In genomic region chr8:47787705-47788104, GRCm38 (mm10) we compare ENCODE assay signal across 14 mouse cellular contexts. TPM values are rescaled to one million over a fixed set of nuclear protein-coding genes. Genes with fewer than 3 reads are reported as not detected.
DNase-seq lines count a peak whose midpoint lies in the region; ATAC-seq and TF ChIP-seq lines count a peak whose summit lies in the region.
"Had no signal": no experiment of that assay in that cellular context is flagged by ENCODE, and none has a peak within 500 bp of the region (broad histone marks: within the 10 kb centered on the region; RNA-seq: fewer than 3 reads in every experiment).

No protein-coding gene starts in this region.

- WGBS in hindbrain, embryonic 10.5 days, result 75% methylated on average over 10 of the region's 10 CpGs
- WGBS in hindbrain, embryonic 14.5 days, result 52% methylated on average over 10 of the region's 10 CpGs
- 20% methylated on average over 10 of the region's 10 CpGs for WGBS in heart, embryonic 14.5 days
- 32% methylated on average over 10 of the region's 10 CpGs for WGBS in midbrain, embryonic 16.5 days

- ATAC-seq in hindbrain, embryonic 14.5 days (ENCODE audit: low FRiP score), result no peak
- ATAC-seq in heart, embryonic 14.5 days (ENCODE audit: insufficient number of reproducible peaks, insufficient read depth, low FRiP score, low read depth), result no peak
- no peak for ATAC-seq in midbrain, embryonic 16.5 days

- H3K4me1 ChIP-seq in hindbrain, embryonic 10.5 days (replicated peaks), result peaks cover 4% of the 10 kb centered on the region; the same call in 1 of the 2 replicates
- 0 out of 2 replicates have a peak, but pooled peaks cover 5% of the 10 kb centered on the region for H3K4me1 ChIP-seq in hindbrain, embryonic 14.5 days (replicated peaks; ENCODE audit: control insufficient read depth, insufficient read depth, low read length)
- peaks cover 0 to 4% of the 10 kb centered on the region in 2 experiments; a peak in 3 of 4 replicates for H3K4me1 ChIP-seq in heart, embryonic 14.5 days (ENCODE audit: control insufficient read depth in 2 of 2, insufficient read depth in 2 of 2, low read length in 2 of 2)
- H3K4me1 ChIP-seq in midbrain, embryonic 16.5 days (ENCODE audit: control insufficient read depth, insufficient read depth, low read length), result 0 out of 2 replicates have a peak, but pooled peaks cover 3% of the 10 kb centered on the region

- no peak for DNase-seq in hindbrain, embryonic 10.5 days (ENCODE audit: low spot score)
- DNase-seq in hindbrain, embryonic 14.5 days (ENCODE audit: low spot score), result no peak
- peak; percentile 52 for DNase-seq in brain, embryonic 14.5 days (ENCODE audit: low read depth)
- DNase-seq in spleen, postnatal 14 days (ENCODE audit: low spot score in 2 of 2), result no peak
- no peak for DNase-seq in gastrocnemius, postnatal 14 days
- DNase-seq in cerebellum, postnatal 10 days, result no peak
- DNase-seq: thymus, adult 18-20 months had no signal

- peak overlapping the region; percentile 8; the same call in 1 of the 2 replicates for H3K27ac ChIP-seq in hindbrain, embryonic 10.5 days
- H3K27ac ChIP-seq in hindbrain, embryonic 14.5 days, result no peak overlapping the region
- H3K27ac ChIP-seq in heart, embryonic 14.5 days (replicated peaks in 1 of 2; ENCODE audit: control insufficient read depth in 1 of 2, insufficient read depth in 1 of 2, low read depth in 2 of 2, low read length in 2 of 2), result peak overlapping the region in 1 of 2 experiments; percentile 15; a peak in 2 of 4 replicates
- no peak overlapping the region for H3K27ac ChIP-seq in midbrain, embryonic 16.5 days (ENCODE audit: low read length)

- TF ChIP-seq CTCF in brain, embryonic 14.5 days (IDR thresholded peaks at IDR 0.05; ENCODE audit: borderline replicate concordance, extremely low read depth, insufficient read depth, insufficient read length), result no peak

- H3K4me3 ChIP-seq in hindbrain, embryonic 10.5 days, result no peak overlapping the region
- H3K4me3 ChIP-seq in hindbrain, embryonic 14.5 days (replicated peaks; ENCODE audit: low read length), result no peak overlapping the region
- no peak overlapping the region for H3K4me3 ChIP-seq in heart, embryonic 14.5 days (ENCODE audit: control insufficient read depth in 1 of 2, insufficient read depth in 1 of 2, low read depth in 1 of 2, low read length in 2 of 2)
- H3K4me3 ChIP-seq in midbrain, embryonic 16.5 days (ENCODE audit: low read depth, low read length), result no peak overlapping the region
- H3K4me3 ChIP-seq: erythroblast, embryonic 14.5 days had no signal

- no peak for TF ChIP-seq POLR2A in brain, embryonic 14.5 days (IDR thresholded peaks at IDR 0.05; ENCODE audit: borderline replicate concordance, extremely low read depth, insufficient read depth, insufficient read length, poor library complexity, severe bottlenecking)

- H3K36me3 ChIP-seq in hindbrain, embryonic 10.5 days, result no peaks in the 10 kb centered on the region
- H3K36me3 ChIP-seq in hindbrain, embryonic 14.5 days (replicated peaks; ENCODE audit: control insufficient read depth, insufficient read depth), result no peaks in the 10 kb centered on the region
- H3K36me3 ChIP-seq in heart, embryonic 14.5 days (ENCODE audit: control insufficient read depth, insufficient read depth, low read length), result no peaks in the 10 kb centered on the region
- no peaks in the 10 kb centered on the region for H3K36me3 ChIP-seq in midbrain, embryonic 16.5 days (ENCODE audit: control insufficient read depth, insufficient read depth, low read length)

- intact Hi-C loops in gastrocnemius, postnatal 14 days (cut with DNase I; ENCODE audit: low total_unique reads), result no loop called here

- no peaks in the 10 kb centered on the region for H3K27me3 ChIP-seq in hindbrain, embryonic 10.5 days (ENCODE audit: insufficient read depth, poor library complexity, severe bottlenecking)
- no peaks in the 10 kb centered on the region for H3K27me3 ChIP-seq in hindbrain, embryonic 14.5 days (ENCODE audit: control insufficient read depth, insufficient read depth, low read length)
- no peaks in the 10 kb centered on the region for H3K27me3 ChIP-seq in heart, embryonic 14.5 days (ENCODE audit: control insufficient read depth, insufficient read depth, low read length)
- no peaks in the 10 kb centered on the region for H3K27me3 ChIP-seq in midbrain, embryonic 16.5 days (ENCODE audit: control insufficient read depth, insufficient read depth, low read depth, low read length)

- H3K9me3 ChIP-seq in hindbrain, embryonic 10.5 days, result no peaks in the 10 kb centered on the region
- H3K9me3 ChIP-seq in hindbrain, embryonic 14.5 days (ENCODE audit: control insufficient read depth, low read length), result no peaks in the 10 kb centered on the region
- no peaks in the 10 kb centered on the region for H3K9me3 ChIP-seq in heart, embryonic 14.5 days (ENCODE audit: control insufficient read depth, low read length)
- H3K9me3 ChIP-seq in midbrain, embryonic 16.5 days (replicated peaks; ENCODE audit: control insufficient read depth, low read length, poor library complexity, severe bottlenecking), result no peaks in the 10 kb centered on the region

- no peak overlapping the region for H3K4me2 ChIP-seq in hindbrain, embryonic 14.5 days (replicated peaks)
- H3K4me2 ChIP-seq in heart, embryonic 14.5 days (ENCODE audit: low read length), result peak overlapping the region; percentile 28
- peak overlapping the region; percentile 36 for H3K4me2 ChIP-seq in midbrain, embryonic 16.5 days (ENCODE audit: low read length)

- no peak overlapping the region for H3K9ac ChIP-seq in hindbrain, embryonic 14.5 days
- H3K9ac ChIP-seq in heart, embryonic 14.5 days (ENCODE audit: low read length), result no peak overlapping the region
- H3K9ac ChIP-seq in midbrain, embryonic 16.5 days (ENCODE audit: low read depth, low read length), result no peak overlapping the region

RNA-seq across cellular contexts. Expression of gene Cldn24, which starts 34.2 kb away (rescaled TPM):
- polyA plus RNA-seq in hindbrain, embryonic 10.5 days (2016; fragmentation: Nextera tagmentation; extraction: Ambion mirVana), result 0.39 TPM in 1 of 2 replicates, not detected in the other
- not detected in 2 replicates for polyA plus RNA-seq in hindbrain, embryonic 14.5 days (2014; fragmentation: Nextera tagmentation; extraction: Ambion mirVana)
- polyA plus RNA-seq in brain, embryonic 14.5 days (2012; rRNA removed), result not detected in 2 replicates
- polyA plus RNA-seq in heart, embryonic 14.5 days (2014; fragmentation: Nextera tagmentation; extraction: Ambion mirVana), result not detected in 2 replicates
- not detected in 2 replicates for polyA plus RNA-seq in midbrain, embryonic 16.5 days (2015; fragmentation: Nextera tagmentation; extraction: Ambion mirVana)
- total RNA-seq in gastrocnemius, postnatal 14 days (2021), result not detected
- total RNA-seq: adrenal gland, postnatal 4 days; left cerebral cortex, adult 18-20 months; monocyte, adult 5-6 weeks had no signal
- polyA plus RNA-seq: C2C12; erythroblast, embryonic 14.5 days had no signal

RNA-seq across cellular contexts. Expression of gene Cldn22, which starts 36.6 kb away (rescaled TPM):
- not detected in 2 replicates for polyA plus RNA-seq in hindbrain, embryonic 10.5 days (2016; fragmentation: Nextera tagmentation; extraction: Ambion mirVana)
- polyA plus RNA-seq in hindbrain, embryonic 14.5 days (2014; fragmentation: Nextera tagmentation; extraction: Ambion mirVana), result not detected in 2 replicates
- polyA plus RNA-seq in brain, embryonic 14.5 days (2012; rRNA removed), result not detected in 2 replicates
- polyA plus RNA-seq in heart, embryonic 14.5 days (2014; fragmentation: Nextera tagmentation; extraction: Ambion mirVana), result not detected in 2 replicates
- polyA plus RNA-seq in midbrain, embryonic 16.5 days (2015; fragmentation: Nextera tagmentation; extraction: Ambion mirVana), result not detected in 2 replicates
- total RNA-seq in gastrocnemius, postnatal 14 days (2021), result under 1 TPM in 1 of 2 experiments, not detected in 1; 0.29 TPM
- total RNA-seq: adrenal gland, postnatal 4 days; monocyte, adult 5-6 weeks had no signal
- polyA plus RNA-seq: C2C12; erythroblast, embryonic 14.5 days had no signal
